Mouse (Mus musculus): Measurements from ENCODE around the gene Fbxo10. TPM values are rescaled to one million over a fixed set of nuclear protein-coding genes. Genes with fewer than 3 reads are reported as not detected.

The Fbxo10 gene
- total and polyA plus RNA-seq, 2 experiments, result 0.65 to 1.2 TPM

DNA sequence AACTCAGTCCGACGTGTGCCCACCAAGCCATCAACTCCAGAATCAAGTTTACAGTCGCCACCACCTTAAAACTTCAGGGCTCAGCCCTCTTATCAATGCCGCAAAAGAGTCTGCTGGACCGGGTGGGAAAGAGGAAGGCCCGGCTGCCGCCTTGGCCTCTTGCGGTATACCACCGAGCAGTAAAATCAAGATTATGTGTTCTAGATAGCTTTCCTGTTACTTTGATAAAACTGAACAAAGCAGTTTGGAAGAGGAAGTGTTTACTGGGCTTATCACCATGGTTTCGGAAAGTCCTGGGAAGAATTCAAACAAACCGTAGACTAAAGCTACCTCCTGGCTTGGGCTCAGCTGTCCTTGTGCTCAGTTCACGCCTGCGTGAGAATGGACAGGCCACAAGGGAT lies 71.4 kb downstream of the Fbxo10 start:
- no peak for TF ChIP-seq POLR2A (IDR thresholded peaks at IDR 0.05; ENCODE audit: extremely low read depth, insufficient read depth, low read length)
- no peak for TF ChIP-seq CTCF (IDR thresholded peaks at IDR 0.05; ENCODE audit: low read depth, low read length)
- Histone ChIP-seq H3K27me3 (ENCODE audit: control insufficient read depth, insufficient read depth, low read length) (no peaks in the 10 kb centered on the region), H3K9ac (ENCODE audit: low read depth, low read length) (peak overlapping the region; percentile 86), H3K4me3 (ENCODE audit: insufficient read depth, low read depth, low read length) (peak overlapping the region; percentile 81), H3K27ac (replicated peaks; ENCODE audit: insufficient read depth, low read depth, low read length) (peak overlapping the region; percentile 76), H3K4me1 (ENCODE audit: control insufficient read depth, insufficient read depth, low read length) (peaks cover 12% of the 10 kb centered on the region), H3K79me2 (ENCODE audit: control insufficient read depth, insufficient read depth, low read length) (peaks cover 7% of the 10 kb centered on the region; the same call in 1 of the 2 replicates), H3K36me3 (ENCODE audit: control insufficient read depth, insufficient read depth, low read length) (no peaks in the 10 kb centered on the region)
- WGBS, result under 1% methylated on average over 13 of the region's 13 CpGs
- peak; percentile 58 for DNase-seq (ENCODE audit: extremely low read depth, low read depth, low spot score)

- Histone ChIP-seq H3K9ac (ENCODE audit: low read depth, low read length) (peak within 1 kb of the TSS; percentile 91), H3K4me1 (ENCODE audit: control insufficient read depth, insufficient read depth, low read length) (peaks cover 12% of the 10 kb centered on the region), H3K79me2 (ENCODE audit: control insufficient read depth, insufficient read depth, low read length) (peaks cover 7% of the 10 kb centered on the region; the same call in 1 of the 2 replicates), H3K27me3 (ENCODE audit: control insufficient read depth, insufficient read depth, low read length) (no peaks in the 10 kb centered on the region), H3K36me3 (ENCODE audit: control insufficient read depth, insufficient read depth, low read length) (no peaks in the 10 kb centered on the region), H3K27ac (replicated peaks; ENCODE audit: insufficient read depth, low read depth, low read length) (peak within 1 kb of the TSS; percentile 90), H3K4me3 (ENCODE audit: insufficient read depth, low read depth, low read length) (peak within 1 kb of the TSS; percentile 81)
- under 1% methylated on average over 63 of the region's 63 CpGs for WGBS
- TF ChIP-seq POLR2A (IDR thresholded peaks at IDR 0.05; ENCODE audit: extremely low read depth, insufficient read depth, low read length) (0 out of 2 replicates have a peak, but pooled peaks have one; percentile 32), CTCF (IDR thresholded peaks at IDR 0.05; ENCODE audit: low read depth, low read length) (no peak)
- peak; percentile 100 for DNase-seq (ENCODE audit: extremely low read depth, low read depth, low spot score)
These were observed 72.1 kb downstream of the Fbxo10 start, which contains the start of gene Zbtb5 for GRCm38 (mm10) chr4:45012105-45012975. Gene Zbtb5 (minus strand): TSS chr4:45012412.

DNA sequence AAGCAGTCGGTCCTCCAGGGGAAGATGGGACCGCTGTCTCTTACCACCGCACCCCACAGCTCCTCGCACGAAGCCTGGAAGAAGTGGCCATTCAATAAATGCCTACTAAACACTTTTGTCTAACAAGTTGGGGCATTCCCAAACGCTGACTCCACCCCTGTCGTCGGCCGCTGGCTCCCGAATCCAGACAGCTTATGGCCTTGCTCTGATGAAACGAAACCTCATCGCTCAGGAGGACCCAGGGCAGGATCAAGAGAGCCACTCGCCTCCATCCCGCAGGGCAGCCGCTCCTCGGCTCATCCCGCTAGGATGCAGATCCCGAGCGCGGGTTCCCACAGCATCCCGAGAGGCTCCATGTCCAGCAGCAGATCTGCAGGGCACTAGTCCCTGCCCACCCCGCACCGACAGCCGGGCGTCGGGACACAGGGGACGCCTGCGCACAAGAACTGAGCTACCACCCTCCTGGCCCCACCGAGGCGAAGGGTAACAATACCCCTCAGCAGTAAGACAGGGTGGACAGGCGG lies 72.8 kb downstream of the Fbxo10 start:
- under 1% methylated on average over 31 of the region's 31 CpGs for WGBS
- H3K79me2 ChIP-seq (ENCODE audit: control insufficient read depth, insufficient read depth, low read length), result peaks cover 7% of the 10 kb centered on the region; the same call in 1 of the 2 replicates
- peaks cover 12% of the 10 kb centered on the region for H3K4me1 ChIP-seq (ENCODE audit: control insufficient read depth, insufficient read depth, low read length)
- H3K27ac ChIP-seq (replicated peaks; ENCODE audit: insufficient read depth, low read depth, low read length), result peak overlapping the region; percentile 90
- H3K4me3 ChIP-seq (ENCODE audit: insufficient read depth, low read depth, low read length), result peak overlapping the region; percentile 81
- DNase-seq (ENCODE audit: extremely low read depth, low read depth, low spot score), result peak; percentile 78
- no peaks in the 10 kb centered on the region for H3K27me3 ChIP-seq (ENCODE audit: control insufficient read depth, insufficient read depth, low read length)
- TF ChIP-seq CTCF (IDR thresholded peaks at IDR 0.05; ENCODE audit: low read depth, low read length) (no peak), POLR2A (IDR thresholded peaks at IDR 0.05; ENCODE audit: extremely low read depth, insufficient read depth, low read length) (0 out of 2 replicates have a peak, but pooled peaks have one; percentile 27)
- peak overlapping the region; percentile 91 for H3K9ac ChIP-seq (ENCODE audit: low read depth, low read length)
- H3K36me3 ChIP-seq (ENCODE audit: control insufficient read depth, insufficient read depth, low read length), result no peaks in the 10 kb centered on the region

DNA sequence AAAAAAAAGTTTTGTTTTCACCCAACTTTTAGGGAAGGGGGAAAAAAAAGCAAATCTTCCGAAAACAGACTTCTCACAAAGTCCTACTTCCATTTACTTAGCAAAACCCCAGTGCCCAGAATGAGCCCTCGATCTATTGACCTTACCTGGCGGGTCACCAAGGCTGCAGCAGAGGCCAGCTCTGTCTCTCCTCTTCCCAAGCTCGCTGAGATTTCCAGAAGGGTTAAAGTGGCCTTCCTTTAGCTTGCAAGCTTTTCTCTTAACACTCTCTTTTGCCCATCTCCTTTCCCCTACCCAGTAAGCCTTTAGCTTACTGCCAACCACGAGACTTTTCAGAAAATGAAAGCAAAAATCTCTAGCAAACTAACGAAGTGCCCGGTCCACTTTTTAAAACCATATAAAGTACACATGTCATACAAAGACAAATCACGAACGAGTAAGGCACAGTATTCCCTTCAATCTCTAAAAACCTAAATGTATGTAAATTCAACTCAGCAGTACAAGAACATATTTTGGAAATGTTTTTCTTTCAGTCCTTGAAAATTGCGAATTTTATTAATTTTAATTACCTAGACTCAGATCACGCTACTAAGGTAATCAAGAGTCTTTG lies 73.5 kb downstream of the Fbxo10 start:
- 2% methylated on average over 11 of the region's 11 CpGs for WGBS
- 0 out of 2 replicates have a peak overlapping the region, but pooled peaks have one; percentile 1 for H3K9ac ChIP-seq (ENCODE audit: low read depth, low read length)
- DNase-seq (ENCODE audit: extremely low read depth, low read depth, low spot score), result peak; percentile 85

GRCm38 (mm10) chr4:45005452-45005851 lies 79.0 kb downstream of the Fbxo10 start:
- Histone ChIP-seq H3K27ac (replicated peaks; ENCODE audit: insufficient read depth, low read depth, low read length) (peak overlapping the region; percentile 28; the same call in 1 of the 2 replicates), H3K4me1 (ENCODE audit: control insufficient read depth, insufficient read depth, low read length) (peaks cover 15% of the 10 kb centered on the region), H3K27me3 (ENCODE audit: control insufficient read depth, insufficient read depth, low read length) (no peaks in the 10 kb centered on the region), H3K79me2 (ENCODE audit: control insufficient read depth, insufficient read depth, low read length) (peaks cover 17% of the 10 kb centered on the region; the same call in 1 of the 2 replicates), H3K36me3 (ENCODE audit: control insufficient read depth, insufficient read depth, low read length) (no peaks in the 10 kb centered on the region), H3K9ac (ENCODE audit: low read depth, low read length) (no peak overlapping the region), H3K4me3 (ENCODE audit: insufficient read depth, low read depth, low read length) (no peak overlapping the region)
- 20% methylated on average over 3 of the region's 3 CpGs for WGBS
- DNase-seq (ENCODE audit: extremely low read depth, low read depth, low spot score), result peak; percentile 46
- TF ChIP-seq CTCF (IDR thresholded peaks at IDR 0.05; ENCODE audit: low read depth, low read length) (no peak), POLR2A (IDR thresholded peaks at IDR 0.05; ENCODE audit: extremely low read depth, insufficient read depth, low read length) (no peak)

More for the DNA sequence above, 73.5 kb downstream of the Fbxo10 start:
- peak overlapping the region; percentile 81 for H3K4me3 ChIP-seq (ENCODE audit: insufficient read depth, low read depth, low read length)
- TF ChIP-seq CTCF (IDR thresholded peaks at IDR 0.05; ENCODE audit: low read depth, low read length) (no peak), POLR2A (IDR thresholded peaks at IDR 0.05; ENCODE audit: extremely low read depth, insufficient read depth, low read length) (no peak)
- peak overlapping the region; percentile 13; the same call in 1 of the 2 replicates for H3K27ac ChIP-seq (replicated peaks; ENCODE audit: insufficient read depth, low read depth, low read length)
- peaks cover 7% of the 10 kb centered on the region; the same call in 1 of the 2 replicates for H3K79me2 ChIP-seq (ENCODE audit: control insufficient read depth, insufficient read depth, low read length)
- no peaks in the 10 kb centered on the region for H3K27me3 ChIP-seq (ENCODE audit: control insufficient read depth, insufficient read depth, low read length)
- peaks cover 12% of the 10 kb centered on the region for H3K4me1 ChIP-seq (ENCODE audit: control insufficient read depth, insufficient read depth, low read length)
- H3K36me3 ChIP-seq (ENCODE audit: control insufficient read depth, insufficient read depth, low read length), result no peaks in the 10 kb centered on the region

Measured in liver, adult 2 months (tissue).